Mouse (Mus musculus) megakaryocyte, embryonic 14.5 days (primary cell): ENCODE data around the gene Marf1. TPM values are rescaled to one million over a fixed set of nuclear protein-coding genes. Genes with fewer than 3 reads are reported as not detected.

Source experiments
- H3K27me3 ChIP-seq: replicated peaks from 2 replicates; pipeline ENCODE3; 2012; ENCODE audit warnings: inconsistent platforms
- H3K36me3 ChIP-seq: replicated peaks from 2 replicates; pipeline ENCODE3; 2012; ENCODE audit warnings: low read length, inconsistent platforms, mixed read lengths
- H3K4me1 ChIP-seq: 2 replicates; pipeline ENCODE4 v1.6.1; 2012; ENCODE audit warnings: inconsistent platforms
- H3K4me3 ChIP-seq: replicated peaks from 2 replicates; pipeline ENCODE3; 2012; ENCODE audit warnings: moderate library complexity, mild to moderate bottlenecking, inconsistent platforms
- H3K9me3 ChIP-seq: 2 replicates; pipeline ENCODE4 v1.6.1; 2012; ENCODE audit warnings: inconsistent platforms
- FLI1 ChIP-seq: IDR thresholded peaks from 2 replicates; pipeline ENCODE4 v1.6.1; 2012; ENCODE audit warnings: low read length, inconsistent platforms, mixed read lengths
- GATA1 ChIP-seq: IDR thresholded peaks from 3 replicates; pipeline ENCODE4 v1.6.1; 2012; ENCODE audit warnings: mixed read lengths, low read length, inconsistent platforms, borderline replicate concordance
- polyA plus RNA-seq: library from polyadenylated mRNA; stranded (reverse); fragments of >175 nt; gene quantifications from 2 replicates; pipeline ENCODE4 v1.2.3, GENCODE M21; 2012; ENCODE audit warnings: low replicate concordance; ENCODE audit not compliant: insufficient read depth

Marf1 gene
- 0.70 and 1.1 TPM in 2 replicates for polyA plus RNA-seq

GRCm38 (mm10) chr16:14162988-14163416 lies at the start of gene Marf1, which contains the start of gene Nde1:
Gene Marf1 (minus strand): TSS chr16:14163351.
Gene Nde1 (plus strand): TSS chr16:14163275.
- Histone ChIP-seq H3K36me3 (peaks cover 14% of the 10 kb centered on the region), H3K4me1 (peaks cover 56% of the 10 kb centered on the region), H3K4me3 (peak within 1 kb of the TSS; percentile 97), H3K9me3 (no peaks in the 10 kb centered on the region), H3K27me3 (no peaks in the 10 kb centered on the region)
- TF ChIP-seq FLI1 (no peak), GATA1 (no peak)

- H3K4me1 ChIP-seq: peaks cover 12% of the 10 kb centered on the region
- peaks cover 32% of the 10 kb centered on the region for H3K27me3 ChIP-seq
- H3K36me3 ChIP-seq: peaks cover 8% of the 10 kb centered on the region
- no peak overlapping the region for H3K4me3 ChIP-seq
- TF ChIP-seq GATA1 (no peak), FLI1 (no peak)
- peaks cover 2% of the 10 kb centered on the region; the same call in 1 of the 2 replicates for H3K9me3 ChIP-seq
Observed at GRCm38 (mm10) chr16:14198798-14199197, 35.6 kb upstream of the Marf1 start.

- H3K4me3 ChIP-seq: no peak overlapping the region
- H3K4me1 ChIP-seq: peaks cover 8% of the 10 kb centered on the region
- peaks cover 42% of the 10 kb centered on the region for H3K36me3 ChIP-seq
- peaks cover 10% of the 10 kb centered on the region for H3K27me3 ChIP-seq
- TF ChIP-seq GATA1: no peak
- TF ChIP-seq FLI1: no peak
- H3K9me3 ChIP-seq: no peaks in the 10 kb centered on the region
Observed at GRCm38 (mm10) chr16:14195427-14195826, 32.3 kb upstream of the Marf1 start.

- H3K4me1 ChIP-seq: peaks cover 7% of the 10 kb centered on the region
- H3K36me3 ChIP-seq: peaks cover 52% of the 10 kb centered on the region
- TF ChIP-seq GATA1: no peak
- no peak for TF ChIP-seq FLI1
- peaks cover 2% of the 10 kb centered on the region for H3K27me3 ChIP-seq
- no peak overlapping the region for H3K4me3 ChIP-seq
- no peaks in the 10 kb centered on the region for H3K9me3 ChIP-seq
Observed at GRCm38 (mm10) chr16:14194164-14194950, 31.2 kb upstream of the Marf1 start.

GRCm38 (mm10) chr16:14185516-14185915 lies 22.4 kb upstream of the Marf1 start:
- H3K4me1 ChIP-seq: peaks cover 14% of the 10 kb centered on the region
- H3K4me3 ChIP-seq: no peak overlapping the region
- H3K36me3 ChIP-seq: peaks cover 98% of the 10 kb centered on the region
- no peaks in the 10 kb centered on the region for H3K27me3 ChIP-seq
- no peaks in the 10 kb centered on the region for H3K9me3 ChIP-seq
- TF ChIP-seq FLI1: no peak
- TF ChIP-seq GATA1: no peak

- TF ChIP-seq FLI1 (no peak), GATA1 (no peak)
- peaks cover 24% of the 10 kb centered on the region for H3K4me1 ChIP-seq
- H3K9me3 ChIP-seq: no peaks in the 10 kb centered on the region
- no peak overlapping the region for H3K4me3 ChIP-seq
- H3K27me3 ChIP-seq: no peaks in the 10 kb centered on the region
- H3K36me3 ChIP-seq: peaks cover 97% of the 10 kb centered on the region
Observed at GRCm38 (mm10) chr16:14183856-14184255, 20.7 kb upstream of the Marf1 start.

GRCm38 (mm10) chr16:14182360-14182759 lies 19.2 kb upstream of the Marf1 start:
- H3K4me1 ChIP-seq: peaks cover 35% of the 10 kb centered on the region
- H3K27me3 ChIP-seq: no peaks in the 10 kb centered on the region
- H3K4me3 ChIP-seq: no peak overlapping the region
- no peaks in the 10 kb centered on the region for H3K9me3 ChIP-seq
- H3K36me3 ChIP-seq: peaks cover 96% of the 10 kb centered on the region
- TF ChIP-seq GATA1: no peak
- no peak for TF ChIP-seq FLI1

- TF ChIP-seq GATA1 (no peak), FLI1 (no peak)
- peaks cover 97% of the 10 kb centered on the region for H3K36me3 ChIP-seq
Observed at GRCm38 (mm10) chr16:14180163-14180733, 17.1 kb upstream of the Marf1 start.

GRCm38 (mm10) chr16:14178041-14178440 lies 14.9 kb upstream of the Marf1 start:
- H3K4me3 ChIP-seq: no peak overlapping the region
- TF ChIP-seq FLI1 (no peak), GATA1 (no peak)
- peaks cover 34% of the 10 kb centered on the region for H3K4me1 ChIP-seq
- H3K36me3 ChIP-seq: peaks cover 97% of the 10 kb centered on the region
- no peaks in the 10 kb centered on the region for H3K9me3 ChIP-seq
- no peaks in the 10 kb centered on the region for H3K27me3 ChIP-seq

More at GRCm38 (mm10) chr16:14180163-14180733, 17.1 kb upstream of the Marf1 start:
- Histone ChIP-seq H3K27me3 (no peaks in the 10 kb centered on the region), H3K4me3 (no peak overlapping the region), H3K4me1 (peaks cover 34% of the 10 kb centered on the region), H3K9me3 (no peaks in the 10 kb centered on the region)

- Histone ChIP-seq H3K4me3 (no peak overlapping the region), H3K4me1 (peaks cover 28% of the 10 kb centered on the region), H3K36me3 (peaks cover 81% of the 10 kb centered on the region), H3K9me3 (no peaks in the 10 kb centered on the region), H3K27me3 (no peaks in the 10 kb centered on the region)
- no peak for TF ChIP-seq GATA1
- no peak for TF ChIP-seq FLI1
Observed at GRCm38 (mm10) chr16:14169706-14170105, 6.6 kb upstream of the Marf1 start.
